Mouse (Mus musculus): ENCODE data around the gene Krtap4-6. TPM values are rescaled to one million over a fixed set of nuclear protein-coding genes. Genes with fewer than 3 reads are reported as not detected.
"Not testable (repeated sequence)": the region's sequence is repeated elsewhere in the genome, so short reads cannot be mapped to it uniquely, and the experiment has no call there.

Gene Krtap4-6
- not detected in 2 replicates for polyA plus RNA-seq (2016; fragmentation: Nextera tagmentation; extraction: Ambion mirVana)

- ATAC-seq (ENCODE audit: low FRiP score, low read depth) = no peak
- Histone ChIP-seq H3K4me3 (no peak within 1 kb of the TSS), H3K36me3 (no peaks in the 10 kb centered on the region), H3K4me2 (replicated peaks) (no peak within 1 kb of the TSS), H3K9me3 (no peaks in the 10 kb centered on the region), H3K27me3 (replicated peaks) (no peaks in the 10 kb centered on the region), H3K4me1 (no peaks in the 10 kb centered on the region), H3K9ac (no peak within 1 kb of the TSS), H3K27ac (no peak within 1 kb of the TSS)
These were observed at the start of gene Krtap4-6 for GRCm38 (mm10) chr11:99665860-99666259. Krtap4-6 (minus strand) TSS chr11:99665960.

- no peak within 1 kb of the TSS for H3K9ac ChIP-seq
- no peaks in the 10 kb centered on the region for H3K27me3 ChIP-seq (replicated peaks)
- H3K27ac ChIP-seq = no peak within 1 kb of the TSS
- no peaks in the 10 kb centered on the region for H3K9me3 ChIP-seq
- H3K4me3 ChIP-seq = no peak within 1 kb of the TSS
- no peaks in the 10 kb centered on the region for H3K4me1 ChIP-seq
- WGBS = 80% methylated on average over 1 of the region's 1 CpGs
- H3K4me2 ChIP-seq (replicated peaks) = no peak within 1 kb of the TSS
- no peak for ATAC-seq (ENCODE audit: low FRiP score, low read depth)
- H3K36me3 ChIP-seq = no peaks in the 10 kb centered on the region
These were observed 24.7 kb upstream of the Krtap4-6 start, which contains the start of gene Gm14190 for GRCm38 (mm10) chr11:99690463-99690862. Gm14190 (minus strand) TSS chr11:99690740.

- H3K4me3 ChIP-seq; H3K9ac ChIP-seq; H3K36me3 ChIP-seq; H3K27ac ChIP-seq; ATAC-seq (ENCODE audit: low FRiP score, low read depth); H3K27me3 ChIP-seq (replicated peaks); H3K9me3 ChIP-seq; H3K4me1 ChIP-seq; H3K4me2 ChIP-seq (replicated peaks): not testable (repeated sequence)
- WGBS = 88% methylated on average over 1 of the region's 1 CpGs
These were observed 19.5 kb upstream of the Krtap4-6 start for GRCm38 (mm10) chr11:99685235-99685634.

- H3K9me3 ChIP-seq = no peaks in the 10 kb centered on the region
- no peak overlapping the region for H3K4me3 ChIP-seq
- no peak overlapping the region for H3K9ac ChIP-seq
- ATAC-seq (ENCODE audit: low FRiP score, low read depth) = no peak
- 94% methylated on average over 2 of the region's 2 CpGs for WGBS
- H3K27me3 ChIP-seq (replicated peaks) = no peaks in the 10 kb centered on the region
- H3K4me2 ChIP-seq (replicated peaks) = no peak overlapping the region
- no peaks in the 10 kb centered on the region for H3K4me1 ChIP-seq
- no peak overlapping the region for H3K27ac ChIP-seq
- H3K36me3 ChIP-seq = no peaks in the 10 kb centered on the region
These were observed 17.7 kb upstream of the Krtap4-6 start for GRCm38 (mm10) chr11:99683481-99683880.

GRCm38 (mm10) chr11:99662802-99663201 is 3.0 kb downstream of the Krtap4-6 start:
- no peaks in the 10 kb centered on the region for H3K27me3 ChIP-seq (replicated peaks)
- H3K4me3 ChIP-seq = no peak overlapping the region
- WGBS = 89% methylated on average over 10 of the region's 10 CpGs
- H3K4me1 ChIP-seq = no peaks in the 10 kb centered on the region
- H3K9ac ChIP-seq = no peak overlapping the region
- no peak for ATAC-seq (ENCODE audit: low FRiP score, low read depth)
- no peak overlapping the region for H3K27ac ChIP-seq
- H3K9me3 ChIP-seq = no peaks in the 10 kb centered on the region
- no peak overlapping the region for H3K4me2 ChIP-seq (replicated peaks)
- H3K36me3 ChIP-seq = no peaks in the 10 kb centered on the region

GRCm38 (mm10) chr11:99659256-99659655 is 6.5 kb downstream of the Krtap4-6 start:
- Histone ChIP-seq H3K4me2 (replicated peaks) (no peak overlapping the region), H3K9me3 (no peaks in the 10 kb centered on the region), H3K27me3 (replicated peaks) (no peaks in the 10 kb centered on the region), H3K9ac (no peak overlapping the region), H3K4me3 (no peak overlapping the region), H3K4me1 (no peaks in the 10 kb centered on the region), H3K27ac (no peak overlapping the region), H3K36me3 (no peaks in the 10 kb centered on the region)
- no peak for ATAC-seq (ENCODE audit: low FRiP score, low read depth)
- 87% methylated on average over 4 of the region's 4 CpGs for WGBS

- not testable (repeated sequence) for H3K4me3 ChIP-seq; H3K9ac ChIP-seq; H3K9me3 ChIP-seq; H3K4me2 ChIP-seq (replicated peaks); H3K36me3 ChIP-seq; ATAC-seq (ENCODE audit: low FRiP score, low read depth); H3K27me3 ChIP-seq (replicated peaks); H3K4me1 ChIP-seq; H3K27ac ChIP-seq
- 61% methylated on average over 10 of the region's 10 CpGs for WGBS
These were observed 7.2 kb downstream of the Krtap4-6 start, which contains the start of gene Gm11563 for GRCm38 (mm10) chr11:99658467-99659010. Gm11563 (minus strand) TSS chr11:99658960.

GRCm38 (mm10) chr11:99657051-99657450 is 8.7 kb downstream of the Krtap4-6 start:
- Histone ChIP-seq H3K9me3 (no peaks in the 10 kb centered on the region), H3K4me2 (replicated peaks) (no peak overlapping the region), H3K4me3 (no peak overlapping the region), H3K27ac (no peak overlapping the region), H3K36me3 (no peaks in the 10 kb centered on the region), H3K9ac (no peak overlapping the region), H3K27me3 (replicated peaks) (no peaks in the 10 kb centered on the region), H3K4me1 (no peaks in the 10 kb centered on the region)
- 39% methylated on average over 5 of the region's 5 CpGs for WGBS
- no peak for ATAC-seq (ENCODE audit: low FRiP score, low read depth)

- H3K4me1 ChIP-seq = no peaks in the 10 kb centered on the region
- no peaks in the 10 kb centered on the region for H3K27me3 ChIP-seq (replicated peaks)
- no peak within 1 kb of the TSS for H3K27ac ChIP-seq
- ATAC-seq (ENCODE audit: low FRiP score, low read depth) = no peak
- H3K9ac ChIP-seq = no peak within 1 kb of the TSS
- H3K9me3 ChIP-seq = no peaks in the 10 kb centered on the region
- H3K36me3 ChIP-seq = no peaks in the 10 kb centered on the region
- 82% methylated on average over 2 of the region's 2 CpGs for WGBS
- no peak within 1 kb of the TSS for H3K4me2 ChIP-seq (replicated peaks)
- no peak within 1 kb of the TSS for H3K4me3 ChIP-seq
These were observed 15.6 kb downstream of the Krtap4-6 start, which contains the start of gene Gm11555 for GRCm38 (mm10) chr11:99650136-99650535. Gm11555 (minus strand) TSS chr11:99650236.

GRCm38 (mm10) chr11:99646444-99646843 is 19.3 kb downstream of the Krtap4-6 start:
- no peaks in the 10 kb centered on the region for H3K36me3 ChIP-seq
- H3K4me2 ChIP-seq (replicated peaks) = no peak overlapping the region
- H3K9me3 ChIP-seq = no peaks in the 10 kb centered on the region
- H3K27ac ChIP-seq = no peak overlapping the region
- H3K4me1 ChIP-seq = no peaks in the 10 kb centered on the region
- no peak overlapping the region for H3K4me3 ChIP-seq
- no peak overlapping the region for H3K9ac ChIP-seq
- 92% methylated on average over 15 of the region's 15 CpGs for WGBS
- no peaks in the 10 kb centered on the region for H3K27me3 ChIP-seq (replicated peaks)
- ATAC-seq (ENCODE audit: low FRiP score, low read depth) = no peak

GRCm38 (mm10) chr11:99644351-99644750 is 21.4 kb downstream of the Krtap4-6 start:
- Histone ChIP-seq H3K4me2 (replicated peaks) (no peak overlapping the region), H3K4me3 (no peak overlapping the region), H3K9me3 (no peaks in the 10 kb centered on the region), H3K4me1 (no peaks in the 10 kb centered on the region), H3K36me3 (no peaks in the 10 kb centered on the region), H3K27ac (no peak overlapping the region), H3K27me3 (replicated peaks) (no peaks in the 10 kb centered on the region), H3K9ac (no peak overlapping the region)
- 75% methylated on average over 3 of the region's 3 CpGs for WGBS
- ATAC-seq (ENCODE audit: low FRiP score, low read depth) = no peak

- H3K4me3 ChIP-seq; H3K9ac ChIP-seq; H3K27ac ChIP-seq; H3K4me1 ChIP-seq; H3K9me3 ChIP-seq; H3K27me3 ChIP-seq (replicated peaks); H3K36me3 ChIP-seq; H3K4me2 ChIP-seq (replicated peaks); ATAC-seq (ENCODE audit: low FRiP score, low read depth): not testable (repeated sequence)
- WGBS = 91% methylated on average over 9 of the region's 9 CpGs
These were observed 22.1 kb downstream of the Krtap4-6 start, which contains the start of gene Krtap4-7 for GRCm38 (mm10) chr11:99643635-99644139. Krtap4-7 (minus strand) TSS chr11:99644089.

GRCm38 (mm10) chr11:99640926-99641325 is 24.8 kb downstream of the Krtap4-6 start:
- 60% methylated on average over 1 of the region's 1 CpGs for WGBS
- Histone ChIP-seq H3K4me2 (replicated peaks) (no peak overlapping the region), H3K36me3 (no peaks in the 10 kb centered on the region), H3K4me1 (no peaks in the 10 kb centered on the region), H3K27me3 (replicated peaks) (no peaks in the 10 kb centered on the region), H3K9ac (no peak overlapping the region), H3K9me3 (no peaks in the 10 kb centered on the region), H3K4me3 (no peak overlapping the region), H3K27ac (no peak overlapping the region)
- ATAC-seq (ENCODE audit: low FRiP score, low read depth) = no peak

Measured in neural tube, embryonic 12.5 days (tissue).